Mouse (Mus musculus): ENCODE measurements at regions not wholly inside any gene's neighbourhood (a gene's known extent, or its start where the extent isn't known, plus 50 kb on each side); places are given as distances from the start of the nearest gene placed in this dataset.
A peak's percentile ranks its signal among the peaks of the same experiment; 100 is the strongest.
"Not testable (repeated sequence)": the region's sequence is repeated elsewhere in the genome, so short reads cannot be mapped to it uniquely, and the experiment has no call there.

DNA sequence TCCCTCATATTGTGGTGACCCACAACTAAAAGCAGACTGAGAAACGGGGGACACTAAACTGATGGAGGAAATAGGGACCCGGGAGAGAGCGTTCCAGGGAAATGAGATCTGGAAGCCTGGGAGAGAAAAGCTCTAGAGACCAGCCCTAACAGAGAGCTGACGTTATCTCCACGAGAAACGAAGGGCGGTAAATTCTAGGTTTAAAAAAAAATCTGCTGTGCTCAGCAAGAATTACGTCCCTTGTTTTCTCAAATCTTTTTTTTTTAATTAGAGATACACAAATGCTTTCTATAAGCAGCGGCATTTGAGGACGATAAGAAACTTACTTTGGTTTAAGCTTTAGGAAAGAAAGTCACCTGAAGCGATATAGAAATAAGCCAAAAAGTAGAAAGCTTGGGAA is 145.7 kb downstream of the Cand1 start:
- no peak for DNase-seq

DNA sequence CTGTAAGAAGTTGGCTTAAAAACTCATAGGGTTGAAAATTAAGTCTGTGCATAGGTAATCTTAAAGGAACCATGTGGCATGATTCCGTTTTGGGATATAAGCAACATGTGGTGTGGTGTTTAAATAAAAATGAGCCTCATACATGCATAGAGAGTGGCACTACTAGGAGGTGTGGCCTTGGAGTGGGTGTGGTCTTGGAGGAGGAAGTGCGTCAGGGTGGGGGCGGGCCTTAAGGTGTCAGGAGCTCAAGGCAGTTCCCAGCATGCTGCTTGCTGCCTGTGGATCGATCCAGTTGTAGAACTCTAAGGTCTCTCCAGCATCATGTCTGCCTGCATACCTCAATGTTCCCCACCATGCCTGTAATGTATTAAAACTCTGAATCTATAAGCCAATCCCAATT is 152.0 kb downstream of the Cand1 start:
- no peak for DNase-seq

DNA sequence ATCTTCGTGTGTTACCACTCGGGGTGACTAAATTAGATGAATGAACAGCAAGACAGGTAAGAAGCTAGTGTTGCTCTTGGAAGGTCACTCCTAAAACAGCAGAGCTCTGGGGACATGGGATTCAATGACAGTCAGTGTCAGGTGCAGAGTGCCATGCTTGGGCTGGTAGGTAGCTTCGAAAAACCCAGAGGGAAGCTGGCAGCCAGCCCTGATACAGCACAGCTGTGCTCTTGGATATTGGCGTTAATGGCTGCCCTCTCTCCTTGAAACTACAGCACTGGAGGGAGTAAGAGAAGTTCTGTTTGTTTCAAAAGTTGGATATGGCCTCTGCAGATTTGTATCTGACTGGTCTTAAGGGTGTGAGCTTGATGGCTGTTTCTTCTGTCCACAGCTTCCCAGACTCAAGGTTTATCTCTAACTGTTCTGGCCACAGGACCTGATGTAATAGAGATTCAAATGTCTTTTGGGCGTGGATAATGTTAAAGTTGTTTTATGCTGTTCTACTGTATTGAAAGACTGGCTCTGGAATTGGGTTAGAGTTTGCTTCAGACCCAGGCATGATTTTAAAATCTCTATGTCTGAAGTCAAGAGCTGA is 152.7 kb downstream of the Cand1 start:
- no peak for DNase-seq

DNA sequence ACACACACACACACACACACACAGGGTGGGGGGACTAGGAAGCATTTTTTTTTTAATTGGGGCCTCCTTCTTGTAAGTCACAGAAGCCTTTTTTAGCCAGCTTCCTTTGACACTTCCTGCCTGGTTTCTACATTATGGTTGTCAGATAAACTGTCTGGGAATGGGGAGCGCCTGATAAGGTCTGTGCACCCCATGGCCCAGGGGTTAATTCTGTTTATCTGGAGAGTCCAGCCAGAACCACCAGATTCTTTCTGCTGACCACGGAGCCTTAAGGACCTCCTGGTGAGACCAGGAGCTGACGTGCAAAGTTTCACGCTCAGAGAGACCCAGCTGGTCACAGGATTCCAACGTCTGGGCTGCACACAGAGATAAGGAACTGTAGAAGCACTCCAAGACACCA is 153.4 kb downstream of the Cand1 start:
- no peak for DNase-seq

DNA sequence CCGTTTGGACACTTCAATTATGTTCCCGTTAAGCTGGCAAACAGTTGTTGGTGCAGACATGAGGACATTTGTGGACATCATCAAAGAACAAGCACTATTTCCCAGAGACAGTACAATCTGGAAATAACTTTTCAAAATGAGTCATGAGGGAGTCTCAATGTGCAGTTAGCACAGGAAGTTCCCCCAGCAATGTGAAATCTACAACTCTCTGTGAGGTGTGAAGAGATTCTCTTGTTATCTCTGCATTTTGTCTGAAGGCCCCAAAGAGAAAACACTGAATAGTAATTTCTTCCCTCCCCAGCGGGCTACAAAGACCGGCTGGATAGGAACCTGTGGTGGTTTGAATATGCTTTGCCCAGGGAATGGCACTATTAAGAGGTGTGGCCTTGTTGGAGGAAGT is 156.4 kb downstream of the Cand1 start:
- no peak for DNase-seq

DNA sequence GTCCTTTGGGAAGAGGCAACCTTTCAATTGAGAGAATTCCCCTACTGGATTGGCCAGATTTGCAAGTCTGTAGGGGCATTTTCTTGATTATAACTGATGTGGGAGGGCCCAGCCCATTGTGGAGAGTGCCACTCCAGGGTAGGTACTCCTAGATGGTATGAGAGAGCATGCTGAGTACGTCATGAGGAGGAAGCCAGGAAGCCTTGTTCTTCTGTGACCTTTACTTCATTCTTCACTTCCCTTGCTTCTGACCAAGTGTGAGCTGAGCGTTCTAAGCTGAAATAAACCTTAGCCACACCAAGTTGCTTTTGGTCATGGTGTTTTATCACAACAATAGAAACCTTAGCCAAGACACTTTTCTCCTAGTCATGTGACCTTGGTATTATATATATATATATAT is 157.0 kb downstream of the Cand1 start:
- DNase-seq: no peak

DNA sequence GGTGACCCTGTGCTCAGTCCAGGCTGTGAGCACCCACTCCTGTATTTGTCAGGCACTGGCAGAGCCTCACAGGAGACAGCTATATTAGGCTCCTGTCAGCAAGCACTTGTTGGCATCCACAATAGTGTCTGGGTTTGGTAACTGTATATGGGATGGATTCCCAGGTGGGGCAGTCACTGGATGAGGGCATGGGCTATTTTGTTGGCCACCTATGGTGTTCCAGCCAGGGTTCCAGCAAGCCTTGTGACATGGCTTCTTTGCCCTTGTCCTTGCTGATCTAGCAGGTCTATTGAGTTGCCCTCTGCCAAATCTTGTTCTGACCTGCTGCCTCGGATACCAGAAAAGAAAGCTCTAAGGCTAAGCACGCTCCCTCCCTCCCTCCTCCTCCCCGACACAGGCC is 158.1 kb downstream of the Cand1 start:
- not testable (repeated sequence) for DNase-seq

DNA sequence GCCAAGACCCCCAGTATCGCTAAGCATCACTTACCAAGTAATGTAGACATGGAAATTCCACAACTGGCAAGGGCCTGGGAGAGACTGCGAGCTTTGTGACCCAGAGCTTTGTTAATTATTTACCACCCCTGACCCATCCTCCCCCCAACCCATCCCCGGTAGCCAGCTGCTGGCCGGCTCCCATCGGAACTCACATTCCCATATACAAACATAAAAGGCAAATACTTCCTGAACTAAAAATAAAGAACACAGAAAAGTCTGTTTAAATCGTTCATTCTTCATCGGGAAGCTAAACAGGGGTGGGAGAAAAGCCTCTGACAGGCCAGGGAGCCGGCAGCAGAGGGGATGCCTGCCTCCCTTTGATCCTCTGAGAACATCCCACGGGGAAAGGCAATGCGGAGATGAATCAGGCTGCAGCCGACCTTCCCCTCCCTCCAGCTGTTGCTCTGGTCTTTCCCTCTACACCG is 163.7 kb downstream of the Cand1 start:
- DNase-seq: peak; percentile 47 to 50

DNA sequence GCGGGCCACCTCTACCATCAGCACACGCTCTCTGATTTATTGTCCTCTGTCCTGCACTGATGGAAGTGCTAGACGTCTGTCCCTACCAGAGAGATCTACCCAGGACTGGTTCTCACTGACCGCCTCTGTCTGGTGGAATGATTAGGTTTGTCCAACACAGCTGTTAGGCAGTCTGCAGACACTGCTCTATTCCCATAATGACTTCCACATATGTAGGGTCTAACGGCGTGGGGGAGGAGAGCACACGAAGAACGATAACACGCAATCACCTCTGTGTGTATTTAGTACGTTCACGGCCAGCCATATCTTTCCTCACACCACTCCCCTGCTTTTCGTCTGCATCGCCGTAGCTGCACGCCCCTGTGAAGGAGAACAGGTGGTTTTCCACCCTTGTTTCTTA is 165.0 kb downstream of the Cand1 start:
- DNase-seq: no peak

DNA sequence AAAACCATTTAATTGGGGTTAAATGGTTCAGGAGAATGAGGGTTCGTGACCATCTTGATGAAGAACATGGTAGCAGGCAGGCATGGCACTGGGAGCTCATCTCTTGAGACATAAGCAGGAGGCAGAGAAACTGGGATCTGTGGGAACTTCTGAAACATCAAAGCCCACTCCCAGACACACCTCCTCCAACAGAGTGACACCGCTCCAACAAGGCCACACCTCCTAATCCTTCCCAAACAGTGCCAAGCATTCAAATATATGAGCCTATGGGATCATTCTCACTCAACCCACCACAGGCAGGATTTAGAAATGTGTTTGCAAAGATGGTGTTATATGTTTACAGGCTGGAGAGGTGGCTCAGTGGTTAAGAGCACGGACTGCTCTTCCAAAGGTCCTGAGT is 165.9 kb downstream of the Cand1 start:
- DNase-seq: no peak

DNA sequence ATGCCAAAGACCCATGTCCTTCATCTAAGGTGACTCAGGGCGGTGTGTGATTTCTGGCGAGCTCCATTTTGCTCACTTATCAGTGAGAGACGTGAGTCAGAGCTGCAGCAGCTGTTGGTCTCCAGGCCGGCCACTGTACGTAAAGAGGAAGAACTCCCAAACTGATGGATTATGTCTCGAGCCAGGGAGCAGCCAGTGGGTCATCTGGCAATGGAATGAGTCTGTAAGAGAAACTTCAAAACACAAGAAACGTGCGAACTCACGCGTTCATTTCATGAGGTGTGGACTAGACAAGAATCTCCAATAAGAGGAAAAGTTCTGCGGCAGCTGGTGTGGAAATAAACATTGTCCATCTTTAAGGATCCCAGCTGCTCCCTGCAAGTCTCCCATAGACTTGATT is 170.4 kb downstream of the Cand1 start:
- DNase-seq: no peak

DNA sequence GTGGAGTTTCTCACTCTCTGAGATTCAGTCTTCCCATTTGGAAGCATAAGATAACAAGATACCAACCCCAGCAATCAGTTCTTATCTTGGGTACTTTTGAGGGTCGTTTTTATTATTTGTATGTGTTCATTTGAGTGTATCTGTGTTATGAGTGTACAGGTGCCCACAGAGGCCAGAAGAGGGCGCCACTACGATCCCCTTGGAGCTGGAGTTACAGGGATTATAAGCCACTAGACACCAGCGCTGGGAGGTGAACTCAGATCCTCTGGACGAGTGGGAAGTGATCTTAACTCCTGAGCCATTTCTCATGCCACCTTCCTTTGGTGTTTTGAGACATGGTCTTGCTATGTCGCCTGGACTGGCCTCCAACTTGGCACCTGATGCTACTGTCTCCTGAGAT is 172.0 kb downstream of the Cand1 start:
- no peak for DNase-seq

DNA sequence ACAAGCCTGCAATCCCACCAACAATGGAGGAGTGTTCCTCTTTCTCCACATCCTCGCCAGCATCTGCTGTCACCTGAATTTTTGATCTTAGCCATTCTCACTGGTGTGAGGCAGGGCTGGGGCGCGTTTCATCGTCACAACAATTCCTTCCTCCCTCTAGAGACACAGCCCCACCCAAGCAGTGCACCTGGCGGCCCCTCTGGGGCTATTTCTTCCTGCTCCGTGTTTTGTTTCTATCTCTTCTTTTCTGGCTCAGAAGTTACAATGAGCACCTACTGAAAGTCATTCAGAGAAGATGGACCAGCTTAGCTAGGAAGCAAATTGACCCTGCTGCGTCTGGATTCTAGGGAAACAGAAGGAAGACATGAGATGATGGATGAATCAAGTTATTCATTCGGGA is 172.5 kb downstream of the Cand1 start:
- no peak for DNase-seq

DNA sequence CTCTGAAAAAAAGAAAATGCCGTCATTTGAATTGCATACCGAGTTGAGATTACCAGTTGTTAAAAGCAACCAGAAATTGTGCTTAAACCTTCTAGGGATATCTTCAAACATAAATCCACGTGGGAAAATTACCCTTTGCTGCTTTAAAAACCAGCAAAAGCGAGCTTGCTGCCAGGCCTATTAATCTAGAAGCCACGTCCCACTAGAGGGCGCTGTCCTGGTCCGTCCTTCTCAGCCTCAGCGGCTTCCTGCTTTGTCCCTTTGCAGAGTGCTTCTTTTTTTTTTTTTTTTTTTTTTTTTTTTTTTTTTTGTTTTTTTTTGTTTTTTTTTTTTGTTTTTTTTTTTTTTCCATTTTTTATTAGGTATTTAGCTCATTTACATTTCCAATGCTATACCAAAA is 173.9 kb downstream of the Cand1 start:
- peak in 1 of 2 experiments; percentile 73 for DNase-seq

DNA sequence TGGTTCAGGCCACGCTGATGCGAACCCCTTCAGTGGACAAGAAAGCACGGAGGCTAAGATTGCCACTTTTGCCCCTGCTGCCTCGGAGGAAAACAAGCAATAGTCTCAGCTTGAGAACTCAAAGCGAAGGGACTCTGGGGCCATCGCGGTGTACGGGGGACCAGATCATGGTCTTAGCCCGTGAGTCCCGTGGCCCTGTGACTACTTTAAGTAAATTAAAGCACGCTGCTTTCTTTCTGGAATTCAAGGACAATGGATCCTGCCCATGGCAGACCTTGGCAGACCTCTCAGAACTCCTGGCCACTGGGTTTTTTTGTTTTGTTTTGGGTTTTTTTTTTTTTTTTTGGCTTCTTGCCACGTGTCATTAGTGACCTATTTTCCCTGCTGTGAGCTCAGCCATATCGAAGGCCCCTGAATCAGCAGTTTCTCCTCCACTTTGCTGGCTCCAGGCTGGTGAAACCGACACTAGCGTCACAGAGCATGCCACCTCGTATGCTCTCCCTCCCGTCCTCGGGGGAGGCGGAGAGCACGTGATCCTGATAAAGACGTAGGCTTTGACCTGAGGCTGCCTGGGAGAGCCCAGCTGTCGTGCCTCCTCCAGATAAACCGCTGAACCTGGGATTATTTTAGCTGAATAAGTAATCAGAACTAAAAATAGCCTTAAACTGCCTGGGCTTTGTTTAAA is 174.6 kb downstream of the Cand1 start:
- DNase-seq: peak; percentile 78 to 80

DNA sequence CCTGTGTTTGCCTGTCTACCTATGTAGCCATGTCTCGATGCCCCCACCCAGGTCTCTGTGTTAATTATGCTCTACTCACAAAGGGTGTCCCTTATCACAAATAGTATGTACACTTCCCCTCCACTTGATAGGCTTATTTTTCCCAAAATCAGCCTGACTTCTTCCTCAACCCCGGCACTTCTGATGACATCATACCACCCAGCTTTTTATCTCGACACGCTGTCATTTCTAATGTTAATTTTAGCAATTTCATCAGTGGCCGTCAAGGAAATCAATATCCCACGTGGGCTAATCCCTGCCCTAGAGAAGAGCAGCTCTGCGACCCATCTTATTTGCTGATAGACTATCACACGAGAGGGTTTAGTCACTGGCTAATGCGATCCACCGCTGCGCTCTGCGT is 175.6 kb downstream of the Cand1 start:
- no peak for DNase-seq

DNA sequence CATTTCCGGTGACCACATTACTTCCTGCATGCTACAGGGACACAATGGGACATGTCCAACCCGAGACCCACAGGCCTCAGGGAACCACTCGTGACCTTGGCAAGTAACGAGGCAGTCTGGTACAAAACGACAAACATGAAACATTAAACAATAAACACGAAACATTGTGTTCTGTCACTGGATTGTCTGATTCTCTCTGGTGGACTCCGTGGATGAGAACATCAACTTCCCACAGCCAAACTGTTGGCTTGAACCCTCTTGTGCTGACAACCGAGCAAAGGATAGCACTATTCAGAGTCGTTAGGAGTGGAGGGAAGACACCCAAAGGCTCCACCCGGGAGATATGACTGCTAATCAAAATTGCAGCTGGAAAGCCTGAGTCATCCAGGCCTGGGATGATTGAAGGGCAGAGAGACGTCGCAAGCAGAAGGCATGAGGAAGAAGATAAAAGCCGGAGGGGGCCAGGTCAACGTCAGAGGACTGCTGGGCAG is 176.6 kb downstream of the Cand1 start:
- no peak for DNase-seq

DNA sequence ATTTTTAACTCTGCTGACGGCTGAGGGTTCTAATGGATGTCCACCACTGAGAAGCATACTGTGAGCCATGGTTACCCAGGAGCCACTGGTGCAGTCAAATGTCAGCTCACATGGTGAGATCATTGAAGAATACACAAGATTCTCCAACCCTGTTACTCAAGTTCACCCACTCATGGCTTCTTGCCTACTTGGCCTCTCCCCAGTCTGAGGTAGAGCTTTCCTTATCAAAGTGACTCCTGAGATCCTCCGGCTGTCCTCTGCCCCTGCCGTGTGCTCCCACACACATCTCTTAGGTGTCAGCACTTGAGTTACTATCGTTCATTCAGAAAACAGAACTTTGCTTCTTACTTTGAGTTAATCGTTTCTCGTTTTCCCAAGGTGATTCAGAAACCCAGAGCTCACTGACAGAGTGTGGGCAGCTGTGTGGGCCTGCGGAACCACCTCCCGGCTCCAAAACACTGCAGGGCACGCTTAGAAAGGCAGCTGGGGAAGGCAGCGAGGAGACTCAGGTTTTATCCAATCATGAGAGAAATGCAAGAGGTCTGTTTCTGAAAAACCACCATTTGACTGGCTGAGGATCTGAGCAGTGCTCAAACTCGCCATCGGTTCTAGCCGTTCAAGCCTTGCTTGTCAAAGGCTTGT is 177.8 kb downstream of the Cand1 start:
- DNase-seq: no peak

DNA sequence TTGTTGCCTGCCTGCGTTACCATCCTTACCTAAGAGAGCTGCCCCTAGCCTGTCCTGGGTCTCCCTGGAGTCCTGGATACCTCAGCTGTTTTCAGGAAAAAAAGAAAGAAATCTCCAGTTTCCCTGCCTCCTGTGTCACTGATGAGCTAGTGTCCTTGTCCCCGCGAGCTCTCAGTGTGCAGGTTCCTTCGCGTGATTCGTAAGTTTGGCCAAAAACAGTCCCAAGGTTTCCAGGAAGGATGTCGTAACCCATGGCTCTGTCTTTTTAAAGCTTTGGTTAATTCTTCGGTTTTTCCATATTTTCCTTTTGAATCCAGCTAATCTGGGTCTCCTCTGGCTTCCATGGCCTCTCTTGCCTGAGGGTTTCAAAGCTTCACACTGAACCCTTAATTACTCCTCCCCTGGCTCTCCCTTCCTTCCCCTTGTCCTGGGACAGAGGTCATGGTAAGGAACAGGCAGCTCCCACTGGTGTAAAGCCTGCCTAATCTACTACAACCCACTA is 178.5 kb downstream of the Cand1 start:
- no peak for DNase-seq

DNA sequence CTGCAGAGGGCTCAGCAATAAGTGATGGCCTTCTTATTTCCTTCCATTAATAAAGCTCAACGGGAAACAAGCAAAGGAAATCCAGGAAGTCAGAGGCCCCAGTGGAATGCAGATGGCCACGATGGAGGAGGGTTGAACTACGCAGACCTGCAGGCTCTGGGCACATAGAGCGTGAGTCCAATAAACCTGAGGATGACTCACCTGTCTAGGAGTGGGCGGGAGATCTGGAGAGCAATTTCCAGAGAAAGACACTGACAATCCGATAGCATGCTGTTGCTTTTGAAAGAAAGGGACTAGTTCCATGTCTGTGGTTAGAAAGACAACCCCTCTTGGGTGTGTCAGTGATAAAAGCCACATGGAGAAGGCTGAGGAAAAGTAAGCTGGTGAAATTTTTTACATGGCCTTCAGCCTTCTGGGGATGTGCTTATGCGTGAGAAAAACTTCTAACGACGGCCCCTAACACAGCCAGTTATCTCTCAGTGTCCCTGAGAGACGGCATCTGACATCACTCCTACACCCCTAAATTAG is 181.3 kb downstream of the Cand1 start:
- DNase-seq: no peak

DNA sequence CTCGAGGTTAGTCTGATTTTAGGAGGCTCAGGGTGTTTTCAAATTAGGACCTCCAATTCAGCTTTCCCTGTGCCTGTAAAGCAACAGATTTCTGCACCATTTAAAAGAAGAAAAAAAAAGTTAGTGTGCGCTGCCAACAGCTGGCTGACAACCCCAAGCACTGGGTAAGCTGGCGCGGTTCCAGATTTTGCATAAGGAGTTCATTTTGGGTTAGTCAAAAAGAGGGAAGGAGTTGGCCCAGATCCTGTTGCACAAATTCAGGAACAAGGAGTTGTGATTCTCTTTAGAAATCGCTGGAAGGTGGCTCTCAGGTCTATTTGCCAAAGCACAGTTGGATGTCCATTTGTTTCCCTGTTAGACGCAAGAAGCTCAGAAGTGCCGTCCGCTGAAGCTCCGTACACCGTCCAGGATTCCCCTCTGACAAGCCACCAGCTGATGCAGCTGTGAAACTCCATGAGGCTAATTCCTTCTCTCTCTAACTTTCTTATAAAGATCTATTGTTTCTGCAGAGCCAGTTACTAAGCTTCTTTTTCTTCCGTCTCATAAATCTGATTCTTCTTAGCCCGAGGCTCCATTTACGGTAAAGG is 184.6 kb downstream of the Cand1 start:
- DNase-seq: peak in 1 of 2 experiments; percentile 49

DNA sequence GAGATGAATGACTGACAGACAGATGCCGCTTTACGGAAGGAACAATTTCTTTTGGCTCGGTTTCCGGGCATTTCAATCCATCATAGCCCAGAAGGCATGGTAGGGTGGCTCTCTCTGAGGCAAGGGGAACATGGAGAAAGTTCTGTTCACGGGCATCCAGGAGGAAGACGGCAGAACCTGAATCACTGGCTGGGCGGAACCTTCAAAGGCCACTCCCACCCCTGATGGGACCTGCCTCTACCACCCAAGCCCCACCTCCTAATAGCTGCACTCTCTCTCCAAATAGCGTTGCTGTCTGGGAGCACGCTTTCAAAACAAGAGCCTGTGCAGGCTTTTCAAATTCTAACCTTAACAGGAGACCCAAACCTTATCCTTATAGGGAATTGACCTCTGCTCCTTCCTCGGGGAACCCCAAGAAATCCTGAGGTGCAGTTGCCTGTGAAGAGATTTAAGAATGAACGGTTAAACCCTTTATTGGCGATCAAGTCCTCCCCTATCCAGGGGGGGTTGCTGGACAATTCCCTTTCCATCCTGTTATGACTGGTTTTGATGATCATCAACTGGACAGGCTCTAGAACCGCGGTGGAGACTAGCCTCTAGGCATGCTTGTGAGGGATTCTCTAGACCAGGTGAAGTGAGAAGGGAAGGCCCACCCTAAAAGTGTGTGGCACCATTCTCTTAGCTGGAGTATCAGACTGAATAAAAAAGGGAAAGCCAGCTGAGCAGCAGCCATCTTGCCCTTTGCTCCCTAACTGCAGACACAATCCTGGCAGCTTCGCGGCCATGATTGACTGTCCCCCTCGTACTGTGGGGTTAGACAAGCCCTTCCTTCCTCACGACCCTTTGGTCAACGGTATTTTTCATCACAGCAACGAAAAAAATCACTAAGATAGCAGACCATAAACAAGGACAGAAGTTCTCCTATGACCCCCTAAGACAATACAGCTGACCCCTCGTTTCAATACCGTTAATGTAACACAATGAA is 184.5 kb upstream of the Dyrk2 start:
- no peak for DNase-seq
